Mouse (Mus musculus) urinary bladder, postnatal 4 days (tissue): ENCODE measurements at regions not wholly inside any gene's neighbourhood (a gene's known extent, or its start where the extent isn't known, plus 50 kb on each side); places are given as distances from the start of the nearest gene placed in this dataset.
A peak's percentile ranks its signal among the peaks of the same experiment; 100 is the strongest.

ENCODE experiments used
- DNase-seq, 2 experiments: peaks; one replicate each; pipeline ENCODE4 v3.0.0; 2021 to 2022; ENCODE audit warnings: low spot score in 2 of 2

DNA sequence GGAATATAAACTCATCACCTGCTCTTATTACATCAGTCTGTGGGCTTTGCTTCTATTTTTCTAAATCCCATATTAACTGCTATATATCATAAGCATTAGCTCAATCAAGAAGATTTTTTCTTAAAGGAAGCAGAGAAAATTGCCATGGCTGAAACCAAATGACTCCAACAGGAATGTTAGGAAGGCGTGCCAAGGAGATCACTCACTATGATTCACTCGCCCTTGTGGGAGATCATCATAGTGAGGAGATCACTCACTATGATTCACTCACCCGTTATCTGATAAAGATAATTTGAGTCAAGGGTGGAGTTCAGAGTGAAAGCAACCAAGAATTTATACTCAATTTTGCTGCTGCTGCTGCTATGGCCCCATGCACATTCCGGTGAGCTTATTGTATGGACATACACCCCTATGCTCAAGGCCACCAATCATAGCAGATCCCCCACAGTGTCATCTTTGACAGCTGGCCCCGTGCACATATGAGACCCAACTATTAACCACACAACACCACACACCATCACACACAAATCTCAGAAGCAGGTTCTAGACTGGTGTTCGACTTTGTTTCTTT lies 63.8 kb upstream of the Fer start:
- DNase-seq: no peak

- DNase-seq: no peak
Observed at GRCm38 (mm10) chr17:63801411-63801810, 61.5 kb upstream of the Fer start.

DNA sequence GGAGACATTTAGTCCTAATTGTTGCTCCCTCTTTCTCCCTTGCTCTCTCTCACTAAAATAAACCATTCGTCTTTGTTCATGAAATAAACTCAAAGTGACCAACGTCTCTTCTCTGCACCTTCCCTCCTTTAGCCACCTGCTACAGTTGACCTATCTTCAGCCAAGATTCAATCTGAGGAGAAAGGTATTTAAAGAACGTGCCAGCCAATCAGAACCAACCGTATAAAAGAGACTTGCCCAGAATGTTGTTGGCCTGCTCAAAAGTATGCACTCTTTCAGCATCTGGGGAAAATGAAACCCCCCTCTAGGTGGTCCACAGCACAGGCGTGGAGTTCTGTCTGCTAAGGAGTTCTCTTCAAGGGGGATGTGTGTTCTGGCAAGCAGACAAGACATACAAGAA lies 60.0 kb upstream of the Fer start:
- DNase-seq: no peak

GRCm38 (mm10) chr17:63803599-63803998 lies 59.3 kb upstream of the Fer start:
- peak; percentile 27 to 71 for DNase-seq

GRCm38 (mm10) chr17:63804416-63804815 lies 58.4 kb upstream of the Fer start:
- DNase-seq: no peak

GRCm38 (mm10) chr17:63806360-63806759 lies 56.5 kb upstream of the Fer start:
- no peak for DNase-seq

GRCm38 (mm10) chr17:63807590-63808228 lies 55.2 kb upstream of the Fer start:
- no peak for DNase-seq

DNA sequence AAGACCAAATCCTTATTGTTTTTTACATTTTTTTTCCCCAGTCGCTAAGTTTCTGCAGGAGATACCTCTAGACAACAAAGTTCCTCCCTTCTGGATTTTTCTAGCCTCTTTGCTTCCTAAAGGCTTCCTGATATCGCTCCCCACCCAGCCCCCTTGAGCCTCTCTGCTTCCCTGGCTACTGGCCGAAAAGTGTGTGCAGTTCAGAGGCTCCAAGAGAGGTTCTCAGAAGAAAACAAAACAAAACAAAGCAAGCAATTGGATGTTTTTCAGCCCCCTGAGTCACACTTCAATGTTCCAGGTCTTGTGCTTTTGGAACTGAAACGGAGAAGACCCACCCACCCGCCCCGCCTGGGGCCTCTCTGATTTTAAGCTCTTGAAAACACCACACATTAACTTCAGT lies 54.1 kb upstream of the Fer start:
- no peak for DNase-seq

DNA sequence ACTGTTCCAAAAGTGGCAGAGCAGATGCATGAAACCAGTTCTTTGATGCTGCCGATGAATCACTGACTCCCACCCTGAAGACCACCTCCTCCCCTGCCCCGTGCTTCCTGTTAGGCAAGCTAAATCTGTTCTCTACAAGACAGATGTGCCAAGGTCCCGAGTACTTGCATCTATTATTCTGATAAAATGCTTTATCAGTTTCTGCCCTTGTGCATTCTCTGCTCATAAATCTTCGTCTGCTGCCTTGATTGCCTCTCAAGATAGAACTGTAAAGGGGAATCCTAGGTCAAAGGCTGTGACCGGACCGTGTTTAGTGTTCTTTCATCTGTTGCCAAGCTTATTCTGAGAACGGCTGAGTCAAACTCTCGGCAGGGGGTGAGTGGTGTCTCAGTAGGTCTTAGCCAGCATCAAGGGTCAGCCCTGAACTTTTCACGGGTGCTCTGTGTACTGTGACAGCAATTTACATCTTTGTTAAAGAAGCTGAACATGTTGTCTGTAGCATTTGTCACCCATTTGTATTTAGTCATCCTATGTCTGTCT lies 51.5 kb upstream of the Fer start:
- DNase-seq: no peak

GRCm38 (mm10) chr17:63812586-63812985 lies 50.3 kb upstream of the Fer start:
- DNase-seq: no peak
